Mouse (Mus musculus): ENCODE measurements at regions not wholly inside any gene's neighbourhood (a gene's known extent, or its start where the extent isn't known, plus 50 kb on each side); places are given as distances from the start of the nearest gene placed in this dataset.
"Not testable (repeated sequence)": the region's sequence is repeated elsewhere in the genome, so short reads cannot be mapped to it uniquely, and the experiment has no call there.

GRCm38 (mm10) chr3:152040751-152041150 lies 125.3 kb downstream of the Gipc2 start:
- DNase-seq (ENCODE audit: low spot score in 2 of 2): no peak

- DNase-seq (ENCODE audit: low spot score in 2 of 2): not testable (repeated sequence)
Measured at GRCm38 (mm10) chr3:152036819-152037218, 129.2 kb downstream of the Gipc2 start.

DNA sequence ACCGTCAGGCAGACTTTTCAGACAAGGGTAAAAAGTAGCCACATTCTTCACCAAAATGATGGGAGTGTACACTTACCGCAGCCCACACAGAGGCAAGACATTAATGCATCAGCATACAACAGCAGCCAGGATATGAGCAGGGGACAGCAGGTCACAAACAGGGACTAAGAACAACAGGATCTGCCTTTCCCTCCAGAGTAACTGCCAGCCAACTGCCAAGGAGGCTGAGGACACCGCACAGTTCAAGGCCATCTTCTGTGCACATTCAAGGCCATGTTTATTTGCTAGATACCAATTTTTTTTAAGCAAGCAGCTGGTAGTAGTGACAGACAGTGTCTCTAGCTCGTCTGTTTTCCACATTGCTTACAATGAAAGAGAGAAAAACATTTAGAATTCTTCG lies 130.6 kb downstream of the Gipc2 start:
- no peak for DNase-seq (ENCODE audit: low spot score in 2 of 2)

DNA sequence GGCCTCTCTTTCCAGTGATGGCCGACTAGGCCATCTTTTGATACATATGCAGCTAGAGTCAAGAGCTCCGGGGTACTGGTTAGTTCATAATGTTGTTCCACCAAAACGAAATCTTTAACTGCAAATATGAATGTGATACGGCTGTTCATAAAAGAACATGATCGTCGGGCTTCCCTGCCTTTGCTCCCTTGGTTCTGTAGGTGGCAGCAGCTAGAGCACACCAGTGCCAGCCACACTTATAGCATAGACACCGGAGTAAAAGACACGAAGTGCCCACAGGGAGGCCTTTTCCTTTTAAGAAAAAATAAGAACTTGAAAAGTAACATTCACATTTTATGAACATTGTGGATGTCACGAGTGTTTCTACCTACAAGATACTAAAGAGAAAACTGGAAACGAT lies 131.3 kb downstream of the Gipc2 start:
- DNase-seq (ENCODE audit: low spot score in 2 of 2): no peak

- DNase-seq (ENCODE audit: low spot score in 2 of 2): no peak
Measured at GRCm38 (mm10) chr3:152034221-152034620, 131.8 kb downstream of the Gipc2 start.

DNA sequence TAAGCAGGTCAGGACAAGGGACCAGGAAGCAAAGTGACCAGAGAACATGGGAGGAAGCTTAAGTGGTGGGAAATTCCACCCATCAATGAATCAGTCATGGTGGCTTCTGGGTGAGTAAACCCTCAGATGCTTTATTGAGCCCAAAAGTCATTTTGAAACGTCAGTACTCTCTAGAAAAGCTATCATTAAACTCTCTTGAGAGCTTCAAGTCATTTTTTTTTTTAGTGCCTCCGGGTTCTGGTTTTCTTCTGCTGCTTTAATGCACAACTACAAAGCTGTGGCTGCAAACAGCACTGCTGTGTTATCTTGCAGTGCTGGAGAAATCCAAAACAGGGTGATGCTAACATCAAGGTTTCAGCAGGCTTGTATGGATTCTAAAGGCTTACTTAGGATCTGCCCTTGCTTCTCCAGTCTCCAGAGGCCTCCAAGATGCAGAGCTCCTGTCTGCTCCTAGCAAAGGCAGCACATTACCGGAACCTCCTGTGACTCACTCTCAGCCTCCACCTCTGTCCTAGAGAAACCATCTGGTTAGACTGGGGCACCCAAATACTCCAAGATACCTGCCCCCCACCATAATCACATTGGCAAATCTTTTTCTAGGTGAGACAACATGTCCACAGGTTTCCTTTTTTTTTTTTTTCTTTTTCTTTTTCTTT lies 133.2 kb downstream of the Gipc2 start:
- DNase-seq (ENCODE audit: low spot score in 2 of 2): no peak

GRCm38 (mm10) chr3:152028695-152029094 lies 137.3 kb downstream of the Gipc2 start:
- DNase-seq (ENCODE audit: low spot score in 2 of 2): no peak

DNA sequence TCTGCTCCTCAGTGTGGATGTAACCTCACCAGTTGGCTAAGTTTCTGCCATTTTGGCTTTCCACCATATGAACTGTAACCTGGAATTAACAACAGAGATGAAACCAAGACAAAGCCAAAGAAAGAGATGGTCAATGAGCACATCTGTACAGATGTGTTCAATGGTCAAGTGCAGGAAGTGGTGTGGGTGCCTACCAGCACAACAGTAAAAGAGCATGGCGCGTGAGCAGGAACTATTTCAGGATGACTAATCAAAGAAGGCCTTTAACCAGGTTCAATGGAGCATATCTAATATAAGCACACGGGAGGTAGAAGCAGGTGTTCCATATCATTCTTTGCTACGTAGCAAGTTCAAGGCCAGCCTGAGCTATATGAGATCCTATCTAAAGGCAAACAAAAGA lies 140.0 kb downstream of the Gipc2 start:
- DNase-seq (ENCODE audit: low spot score in 2 of 2): no peak

DNA sequence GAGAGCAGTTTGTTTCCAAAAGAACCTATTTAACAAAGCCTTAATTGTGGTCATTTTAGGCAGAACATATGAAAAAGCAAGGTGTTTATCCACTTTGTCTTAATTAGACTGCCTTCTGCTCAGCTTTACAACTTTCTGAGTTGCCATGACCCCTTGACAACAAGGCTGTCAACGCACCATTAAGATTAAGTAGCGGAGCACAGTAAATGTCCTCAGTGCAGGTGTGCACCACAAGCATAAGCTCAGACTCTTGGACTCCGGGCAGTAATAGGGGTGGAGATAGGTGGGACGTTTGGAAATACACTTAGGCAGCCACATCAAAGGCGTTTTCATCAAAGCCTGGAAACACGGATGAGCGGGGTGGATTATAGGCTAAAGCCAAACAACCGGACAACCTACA lies 140.9 kb downstream of the Gipc2 start:
- no peak for DNase-seq (ENCODE audit: low spot score in 2 of 2)

GRCm38 (mm10) chr3:152006747-152007146 lies 159.3 kb downstream of the Gipc2 start:
- DNase-seq (ENCODE audit: low spot score in 2 of 2): no peak

DNA sequence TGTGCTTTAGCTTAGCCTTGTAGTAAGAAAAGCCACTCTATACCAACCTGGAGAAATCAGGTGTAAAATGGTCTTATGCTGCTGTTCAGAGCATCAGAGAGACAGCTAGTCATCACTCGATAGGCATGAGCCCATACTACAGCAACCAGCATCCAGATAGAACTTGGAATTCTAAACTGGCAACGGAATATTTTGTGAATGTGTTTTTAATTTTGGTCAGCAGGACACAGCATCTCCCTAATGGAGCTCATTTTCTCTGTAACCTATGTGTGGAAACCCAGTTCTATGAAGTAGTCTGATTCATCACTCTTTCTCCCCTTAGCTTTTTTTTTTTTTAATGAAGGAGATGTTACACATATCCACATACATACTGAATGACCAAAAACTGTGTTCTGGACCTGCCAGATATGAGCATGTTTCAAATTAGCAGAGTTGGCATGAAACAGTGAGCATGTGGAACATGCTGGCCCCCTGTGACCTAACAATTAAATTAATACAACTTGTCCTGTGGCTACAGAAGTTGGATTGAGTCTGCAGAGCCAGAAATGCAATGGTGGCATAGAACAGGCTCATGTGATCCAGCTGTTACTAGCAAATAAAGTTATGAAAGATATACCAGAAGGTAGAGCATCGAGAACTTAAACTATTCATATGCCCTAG lies 160.5 kb downstream of the Gipc2 start:
- DNase-seq (ENCODE audit: low spot score in 2 of 2): no peak

DNA sequence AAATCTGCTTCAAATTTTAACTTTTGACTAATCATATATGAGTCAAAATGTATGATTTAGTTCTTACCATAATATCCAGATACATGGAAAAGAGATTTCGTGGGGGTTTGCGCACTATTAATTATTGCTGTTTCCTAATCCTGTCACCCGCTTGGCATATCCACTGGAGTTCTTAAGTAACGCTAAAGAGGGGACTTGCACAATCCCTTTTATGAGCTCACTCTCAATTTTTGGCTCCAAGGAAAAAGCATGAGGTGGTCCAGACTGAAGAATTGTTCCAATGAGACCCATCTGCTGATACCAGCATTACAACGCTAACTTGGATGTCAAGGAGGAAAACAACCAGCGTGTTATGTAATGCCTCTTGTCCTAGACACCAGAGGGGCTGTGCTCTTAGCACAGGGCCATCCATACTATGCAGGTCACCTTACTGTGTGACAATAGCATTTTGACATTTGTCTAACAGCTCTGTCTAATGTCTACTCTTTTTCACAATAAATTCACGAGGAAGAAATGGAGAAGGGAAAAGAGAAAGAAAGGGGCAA lies 161.5 kb downstream of the Gipc2 start:
- DNase-seq (ENCODE audit: low spot score in 2 of 2): no peak

- peak in 1 of 2 experiments; percentile 9 for DNase-seq (ENCODE audit: low spot score in 2 of 2)
Measured at GRCm38 (mm10) chr3:151997534-151998107, 160.2 kb upstream of the Ptgfr start.

DNA sequence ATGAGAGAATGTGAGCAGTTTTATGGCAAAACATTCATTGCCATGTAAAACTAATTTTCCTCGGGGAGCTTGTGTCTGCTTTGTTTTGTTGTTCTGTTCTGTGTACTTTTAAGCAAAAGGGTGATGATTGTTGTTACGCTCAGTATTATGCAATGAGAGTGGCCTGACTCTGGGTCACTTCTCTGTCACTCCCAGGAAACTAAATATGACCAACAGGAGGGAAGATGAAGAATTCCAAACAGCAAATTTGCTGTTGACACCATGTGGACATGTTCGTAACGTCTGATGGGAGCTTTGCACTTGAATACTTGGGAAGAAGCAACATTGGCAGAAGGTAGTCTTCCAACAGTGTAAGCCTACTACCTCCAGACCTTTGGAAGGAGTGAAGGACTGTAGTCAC lies 159.7 kb upstream of the Ptgfr start:
- DNase-seq (ENCODE audit: low spot score in 2 of 2): no peak

DNA sequence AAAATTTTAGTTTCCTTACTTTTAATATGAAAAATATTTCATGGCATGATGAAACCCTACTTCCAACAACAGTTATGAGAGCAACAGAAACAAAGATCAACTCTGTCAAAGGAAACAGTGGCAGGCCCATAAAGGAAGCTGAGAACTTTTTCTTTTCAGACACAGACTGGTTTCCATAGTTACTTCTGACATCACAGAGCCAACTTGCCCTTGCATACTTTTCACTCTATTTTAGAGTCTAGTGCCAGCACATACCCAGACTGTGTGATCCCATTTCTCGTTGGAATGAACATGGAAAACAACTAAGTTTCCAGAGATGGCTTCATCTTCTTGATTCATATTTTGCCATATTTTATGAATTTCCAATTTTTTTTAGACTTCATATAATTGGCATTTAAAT lies 150.8 kb upstream of the Ptgfr start:
- no peak for DNase-seq (ENCODE audit: low spot score in 2 of 2)

- no peak for DNase-seq (ENCODE audit: low spot score in 2 of 2)
Measured at GRCm38 (mm10) chr3:151978136-151978535, 140.7 kb upstream of the Ptgfr start.

DNA sequence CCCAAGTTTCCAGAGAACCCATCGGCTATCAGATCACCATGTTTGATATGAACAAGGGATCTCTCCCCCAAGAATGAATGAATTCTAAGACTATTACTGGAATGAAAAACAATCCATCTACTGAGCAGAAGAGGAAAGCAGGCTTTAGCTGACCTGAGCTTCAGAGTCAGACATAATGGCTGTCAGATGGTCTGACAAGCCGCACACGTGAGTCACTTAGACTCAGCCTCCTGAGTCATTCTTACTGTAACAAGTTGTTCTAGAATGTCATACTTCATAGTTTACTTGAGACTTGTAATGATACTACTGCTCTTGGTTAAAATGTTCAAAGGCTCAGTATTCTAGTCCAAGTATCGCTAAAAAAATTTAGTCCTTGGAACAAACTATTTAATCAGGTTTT lies 140.2 kb upstream of the Ptgfr start:
- no peak for DNase-seq (ENCODE audit: low spot score in 2 of 2)

DNA sequence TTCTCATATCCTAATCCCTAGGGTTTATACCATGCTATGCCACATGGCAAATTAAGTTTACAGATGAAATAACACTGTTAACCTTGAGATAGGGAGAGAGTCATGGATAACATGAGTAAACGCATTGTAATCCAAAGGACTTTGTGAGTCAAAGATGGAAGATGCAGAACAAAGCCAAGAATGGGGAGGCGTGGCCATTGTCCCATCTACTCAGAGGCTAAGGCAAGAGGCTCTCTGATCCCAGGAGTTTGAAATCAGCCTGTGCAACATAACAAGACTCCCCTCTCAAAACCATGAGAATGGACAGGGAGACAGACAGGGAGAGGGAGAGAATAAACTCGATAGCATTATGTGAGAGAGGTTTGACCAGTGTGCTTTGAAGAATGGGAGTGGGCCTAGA lies 112.4 kb upstream of the Ptgfr start:
- no peak for DNase-seq (ENCODE audit: low spot score in 2 of 2)

DNA sequence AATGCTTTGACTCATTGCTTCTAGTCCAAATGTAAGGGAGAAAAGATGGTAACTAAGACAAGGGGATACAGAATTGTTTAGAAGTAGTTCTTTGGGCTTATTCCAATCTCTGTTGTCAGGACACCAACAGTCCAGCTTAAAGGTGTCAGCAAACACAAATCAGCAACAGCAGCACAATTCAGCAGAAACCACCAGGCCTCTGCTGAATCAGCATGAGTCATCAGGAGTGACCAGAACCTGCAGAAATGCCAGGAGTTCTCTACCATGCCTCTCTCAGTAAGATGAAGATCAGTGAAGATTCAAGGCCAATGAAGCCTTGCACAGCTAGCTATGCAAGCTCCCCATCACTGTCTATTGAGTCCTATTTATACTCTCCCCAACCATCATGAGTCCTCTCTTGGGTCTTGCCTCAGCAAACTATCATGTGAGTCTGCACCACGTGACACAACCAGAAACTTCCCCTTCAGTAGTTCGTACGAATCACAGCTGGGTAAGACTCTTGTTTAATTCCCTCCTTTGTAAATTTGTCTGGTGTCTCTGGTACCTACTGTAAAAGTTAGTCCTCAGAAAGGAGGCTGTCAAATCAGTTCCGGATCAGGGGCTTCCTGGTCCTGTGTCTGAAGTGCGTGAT lies 110.7 kb upstream of the Ptgfr start:
- no peak for DNase-seq (ENCODE audit: low spot score in 2 of 2)

GRCm38 (mm10) chr3:151945916-151946315 lies 108.5 kb upstream of the Ptgfr start:
- DNase-seq (ENCODE audit: low spot score in 2 of 2): no peak

GRCm38 (mm10) chr3:151943542-151943941 lies 106.1 kb upstream of the Ptgfr start:
- no peak for DNase-seq (ENCODE audit: low spot score in 2 of 2)

DNA sequence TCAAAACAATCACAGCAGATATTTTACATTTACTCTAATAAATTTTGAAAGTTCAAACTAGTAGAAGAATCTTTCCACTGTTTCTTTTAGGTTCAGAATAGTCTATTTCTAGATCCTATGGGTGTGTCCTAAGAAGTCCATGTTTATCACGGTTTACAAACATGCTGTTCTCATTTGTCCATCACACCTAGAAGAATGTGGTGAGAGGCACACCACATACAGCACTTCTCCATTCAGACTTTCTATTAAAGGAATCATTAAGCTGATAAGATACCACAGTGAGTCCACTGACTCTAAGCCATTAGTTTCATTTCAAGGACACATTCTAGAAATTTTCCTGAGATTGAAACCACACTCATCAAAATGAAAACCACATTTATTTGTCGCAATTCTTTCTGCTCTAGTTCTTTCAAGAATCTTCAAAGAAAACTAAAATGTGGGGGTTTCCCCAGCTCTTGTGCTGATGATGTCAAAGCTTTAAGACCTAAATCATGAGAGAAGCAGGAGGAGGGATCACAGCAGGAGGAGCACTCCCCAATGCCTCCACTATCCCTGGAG lies 101.1 kb upstream of the Ptgfr start:
- DNase-seq (ENCODE audit: low spot score in 2 of 2): no peak

Data from frontal cortex, postnatal 10 days (tissue).